Mouse (Mus musculus) ovary, adult 2 months (tissue): ENCODE results near the gene Dock3. TPM values are rescaled to one million over a fixed set of nuclear protein-coding genes. Genes with fewer than 3 reads are reported as not detected.

Experiments used
- polyA plus RNA-seq: library from polyadenylated mRNA; depleted of rRNA; stranded (reverse); fragments of >200 nt; gene quantifications from 2 replicates; pipeline ENCODE4 v1.2.3, GENCODE M21; 2012; rRNA removed

The Dock3 gene
- 2.3 and 3.2 TPM in 2 replicates for polyA plus RNA-seq

DNA sequence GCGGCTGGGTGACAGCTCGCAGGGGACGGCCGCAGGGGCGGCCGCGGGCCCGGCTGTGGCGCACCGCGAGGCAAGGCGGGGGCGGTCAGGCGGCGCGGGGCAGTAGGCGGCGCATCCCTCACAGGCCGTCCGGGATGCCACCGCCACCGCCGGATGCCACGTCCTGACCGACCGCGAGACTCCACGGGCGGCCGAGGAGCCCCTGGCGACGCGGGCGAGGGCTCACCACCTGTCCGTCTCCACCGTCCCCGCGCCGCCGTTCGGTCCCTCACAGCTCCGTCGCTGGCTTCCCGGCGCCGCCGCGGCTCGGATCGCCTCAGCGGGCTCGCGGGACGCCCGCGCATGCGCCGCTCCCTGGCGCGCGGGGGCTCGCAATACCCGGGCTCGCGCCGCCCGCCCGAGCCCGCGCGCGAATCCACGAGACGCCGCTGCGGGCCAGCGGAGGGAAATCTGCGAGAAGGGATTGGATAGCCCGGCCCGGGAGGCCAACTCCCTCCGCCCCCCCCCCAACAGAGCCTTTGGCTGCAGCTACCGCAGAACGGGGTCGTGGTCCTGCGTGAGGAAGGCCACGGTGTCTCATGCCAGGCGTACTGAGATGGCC, at the start of gene Dock3:
TSS of gene Dock3 (minus strand) at position 371 of the 601 bp plus-strand sequence.

DNA sequence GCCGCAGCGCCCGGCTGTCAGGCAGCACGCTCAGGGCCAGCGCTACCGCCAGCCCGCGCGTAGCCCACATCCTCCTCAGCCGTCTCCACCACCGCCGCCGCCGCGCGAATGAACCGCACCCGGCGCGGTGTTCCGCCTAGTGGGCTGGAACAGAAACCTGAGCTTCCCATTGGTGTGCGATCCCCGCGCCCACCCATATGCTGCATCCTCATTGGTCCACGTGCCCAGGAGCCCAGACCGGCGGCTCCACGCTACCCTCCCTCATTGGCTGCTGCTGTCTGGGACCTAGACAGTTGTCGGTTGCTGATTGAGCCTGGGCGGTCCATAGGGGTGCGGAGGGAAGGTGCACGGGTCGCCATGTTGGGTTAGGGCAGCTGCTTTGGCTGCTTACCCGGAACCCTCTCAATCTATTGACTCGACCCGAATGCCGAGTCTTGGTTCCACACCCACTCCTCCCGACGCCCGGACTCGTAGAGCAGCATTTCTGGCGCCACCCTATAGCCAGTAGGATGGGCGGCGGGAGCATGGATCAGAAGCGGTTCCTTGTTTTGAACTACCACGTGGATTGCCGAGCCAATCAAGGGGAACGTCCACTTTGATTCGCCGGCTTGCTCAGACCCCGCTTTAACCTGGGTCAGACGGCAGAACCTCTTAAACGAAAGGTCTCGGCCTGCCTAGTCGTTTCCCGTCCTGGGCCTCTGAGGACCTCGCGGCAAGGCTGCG, 339.7 kb downstream of the Dock3 start, which contains the start of gene Manf:
TSS of gene Manf (minus strand) at position 151 of the 723 bp plus-strand sequence.

GRCm38 (mm10) chr9:106886828-106887702, 344.6 kb downstream of the Dock3 start, which contains the start of gene Rbm15b:
Rbm15b (minus strand) TSS chr9:106887428.

Other genes with a start within 250 kb of the Dock3 start
- gene Mapkapk3, start 58.0 kb upstream of the Dock3 start, polyA plus RNA-seq: 40.0 and 42.2 TPM in 2 replicates
- 36.8 and 37.0 TPM in 2 replicates for gene Cish, start 64.1 kb upstream of the Dock3 start, polyA plus RNA-seq
- gene Hemk1, start 106.4 kb upstream of the Dock3 start, polyA plus RNA-seq: 19.0 and 27.1 TPM in 2 replicates
- gene 6430571L13Rik, start 108.7 kb upstream of the Dock3 start, polyA plus RNA-seq: 0.86 and 1.1 TPM in 2 replicates
- gene Cacna2d2, start 167.7 kb upstream of the Dock3 start, polyA plus RNA-seq: 4.9 and 5.3 TPM in 2 replicates